Mouse (Mus musculus) forebrain, embryonic 14.5 days (tissue): ENCODE data around the gene Slc10a1. TPM values are rescaled to one million over a fixed set of nuclear protein-coding genes. Genes with fewer than 3 reads are reported as not detected.

Experiments
- ATAC-seq: fragments of 200-750 bp; cut with Nextera tagmentation; 2 replicates; pipeline ENCODE4 v1.8.0; 2017; ENCODE audit warnings: mild to moderate bottlenecking, moderate library complexity
- DNase-seq: peaks from one replicate; pipeline ENCODE4 v3.0.0-alpha.2; 2015; ENCODE audit warnings: low spot score
- H3K27ac ChIP-seq: fragments of 300-500 bp; sonication (generic); 2 replicates; pipeline ENCODE4 v1.5.1; 2014; ENCODE audit warnings: low read depth, mild to moderate bottlenecking, control low read depth, low read length, moderate library complexity
- H3K27me3 ChIP-seq: fragments of 300-500 bp; sonication (generic); replicated peaks from 2 replicates; pipeline ENCODE4 v1.6.1; 2014; ENCODE audit warnings: low read length, control low read depth, mixed read lengths; ENCODE audit not compliant: control insufficient read depth, insufficient read depth
- H3K36me3 ChIP-seq: fragments of 300-500 bp; sonication (generic); 2 replicates; pipeline ENCODE4 v1.6.1; 2014; ENCODE audit warnings: low read length, control low read depth; ENCODE audit not compliant: control insufficient read depth, insufficient read depth
- H3K4me1 ChIP-seq: fragments of 300-500 bp; sonication (generic); 2 replicates; pipeline ENCODE4 v1.6.1; 2014; ENCODE audit warnings: antibody characterized with exemption, low read length, control low read depth; ENCODE audit not compliant: control insufficient read depth, insufficient read depth
- H3K4me2 ChIP-seq: fragments of 300-500 bp; sonication (generic); 2 replicates; pipeline ENCODE4 v1.6.1; 2014; ENCODE audit warnings: mild to moderate bottlenecking, control low read depth, low read length
- H3K4me3 ChIP-seq: fragments of 300-500 bp; sonication (generic); 2 replicates; pipeline ENCODE4 v1.5.1; 2014; ENCODE audit warnings: low read depth, low read length, control low read depth
- H3K9ac ChIP-seq: fragments of 300-500 bp; sonication (generic); 2 replicates; pipeline ENCODE4 v1.6.1; 2014; ENCODE audit warnings: mild to moderate bottlenecking, low read length, control low read depth, moderate library complexity
- H3K9me3 ChIP-seq: fragments of 300-500 bp; sonication (generic); replicated peaks from 2 replicates; pipeline ENCODE4 v1.6.1; 2016; ENCODE audit warnings: low read length, control low read depth, mixed read lengths; ENCODE audit not compliant: control insufficient read depth
- WGBS: fragments of 180-500 bp; shearing (Covaris S2); extraction: QIAGEN DNeasy Blood & Tissue Kit; methylation state at CpG from one replicate; pipeline ENCODE4 v1.1.7; 2014; 5-methylcytosine and 5-hydroxymethylcytosine counted together
- polyA plus RNA-seq: library from polyadenylated mRNA; unstranded; fragments of >200 nt; fragmentation: Nextera tagmentation; extraction: Ambion mirVana; gene quantifications from 2 replicates; pipeline ENCODE4 v1.2.1, GENCODE M21; 2014

The Slc10a1 gene
- polyA plus RNA-seq, 1 experiment from 2014 or later: 0.10 TPM

DNA sequence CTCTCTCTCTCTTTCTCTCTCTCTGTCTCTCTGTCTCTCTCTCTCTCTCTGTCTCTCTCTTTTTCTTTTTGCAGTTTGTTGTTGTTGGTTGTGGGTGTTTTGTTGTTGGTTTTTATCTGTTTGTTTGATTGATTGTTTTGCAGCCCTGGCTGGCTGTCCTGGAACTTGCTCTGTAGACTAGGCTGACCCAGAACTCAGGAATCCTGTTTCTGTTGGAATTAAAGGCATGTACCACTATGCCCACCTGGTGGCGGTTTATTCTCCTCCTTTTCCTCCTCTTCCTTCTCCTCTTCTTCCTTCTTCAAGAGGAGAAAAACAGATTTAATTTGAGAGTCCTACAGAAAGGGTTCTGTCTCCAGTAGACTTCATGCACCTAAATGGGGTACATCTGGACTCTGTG, 41.0 kb downstream of the Slc10a1 start:
- WGBS: 70% methylated on average over 1 of the region's 1 CpGs
- ATAC-seq (no peak), DNase-seq (no peak)
- Histone ChIP-seq H3K4me3 (no peak overlapping the region), H3K27me3 (no peaks in the 10 kb centered on the region), H3K4me1 (no peaks in the 10 kb centered on the region), H3K4me2 (no peak overlapping the region), H3K36me3 (no peaks in the 10 kb centered on the region), H3K9ac (no peak overlapping the region), H3K9me3 (no peaks in the 10 kb centered on the region), H3K27ac (no peak overlapping the region)

DNA sequence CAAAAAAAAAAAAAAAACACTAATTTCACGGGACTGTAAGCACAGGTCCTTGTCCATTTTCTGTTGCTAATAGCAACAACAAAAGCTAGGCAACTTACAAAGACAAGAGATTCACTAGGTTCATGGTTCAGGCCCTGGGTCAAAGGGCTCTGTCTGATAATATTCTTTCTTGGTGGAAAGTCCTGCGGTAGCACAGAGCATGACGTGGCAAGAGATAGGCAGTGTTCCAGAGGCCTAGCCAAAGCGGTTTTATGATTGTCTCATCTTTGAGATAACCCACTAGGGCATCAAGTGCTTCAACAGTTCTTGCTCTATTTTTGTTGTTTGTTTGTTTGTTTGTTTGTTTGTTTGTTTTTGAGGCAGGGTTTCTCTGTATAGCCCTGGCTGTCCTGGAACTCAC, 42.0 kb downstream of the Slc10a1 start:
- Histone ChIP-seq H3K4me3 (no peak overlapping the region), H3K9ac (no peak overlapping the region), H3K4me1 (no peaks in the 10 kb centered on the region), H3K9me3 (no peaks in the 10 kb centered on the region), H3K4me2 (no peak overlapping the region), H3K36me3 (no peaks in the 10 kb centered on the region), H3K27ac (no peak overlapping the region), H3K27me3 (no peaks in the 10 kb centered on the region)
- WGBS: 88% methylated on average over 4 of the region's 4 CpGs
- DNase-seq (no peak), ATAC-seq (no peak)

DNA sequence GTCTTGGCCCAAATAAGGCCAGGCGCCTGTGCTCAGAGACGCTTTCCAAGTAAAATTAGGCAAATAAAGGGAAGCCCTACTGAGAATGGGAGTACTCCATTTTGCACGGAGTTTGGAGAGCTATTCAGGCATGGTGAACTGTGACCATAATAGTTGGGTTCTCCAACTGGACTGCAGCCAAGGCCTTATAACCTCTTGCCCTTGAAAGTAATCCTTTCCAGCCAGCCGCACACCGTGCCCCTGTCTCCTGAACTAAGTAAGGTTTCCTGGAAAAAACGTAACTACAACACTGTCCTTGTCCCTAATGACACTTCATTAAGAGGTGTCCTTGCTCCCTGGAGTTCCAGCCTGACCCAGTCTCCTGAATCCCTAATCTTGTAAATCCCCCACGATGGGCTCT, 42.6 kb downstream of the Slc10a1 start:
- 37% methylated on average over 7 of the region's 7 CpGs for WGBS
- H3K27ac ChIP-seq: no peak overlapping the region

DNA sequence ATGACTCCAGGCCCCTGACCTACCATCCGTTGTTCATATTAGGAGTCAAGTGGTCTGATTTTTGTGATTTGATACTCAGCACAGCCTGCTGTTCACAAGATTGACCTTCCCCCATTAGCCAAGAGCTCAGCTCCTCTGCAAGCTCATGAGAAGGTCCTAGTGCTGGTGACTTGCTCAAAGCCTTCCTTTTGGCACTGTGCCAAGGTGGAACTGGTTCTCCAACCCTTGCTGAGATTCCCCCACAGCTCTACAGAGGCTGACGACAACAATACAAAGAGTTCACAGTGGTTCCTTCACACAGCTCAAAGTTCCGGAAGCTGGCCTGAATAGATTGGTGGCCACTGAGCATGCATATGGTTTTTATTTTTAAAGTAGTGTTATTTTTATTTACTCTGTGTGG, 44.3 kb downstream of the Slc10a1 start:
- H3K36me3 ChIP-seq: no peaks in the 10 kb centered on the region
- no peak overlapping the region for H3K27ac ChIP-seq
- WGBS: 65% methylated on average over 3 of the region's 3 CpGs
- H3K9me3 ChIP-seq: no peaks in the 10 kb centered on the region
- H3K9ac ChIP-seq: no peak overlapping the region
- H3K4me3 ChIP-seq: no peak overlapping the region
- no peaks in the 10 kb centered on the region for H3K4me1 ChIP-seq
- ATAC-seq (no peak), DNase-seq (peak; percentile 33)
- H3K27me3 ChIP-seq: no peaks in the 10 kb centered on the region
- H3K4me2 ChIP-seq: no peak overlapping the region

More for the DNA sequence above, 42.6 kb downstream of the Slc10a1 start:
- no peaks in the 10 kb centered on the region for H3K9me3 ChIP-seq
- no peak overlapping the region for H3K4me2 ChIP-seq
- H3K4me3 ChIP-seq: no peak overlapping the region
- no peaks in the 10 kb centered on the region for H3K36me3 ChIP-seq
- H3K27me3 ChIP-seq: no peaks in the 10 kb centered on the region
- H3K9ac ChIP-seq: no peak overlapping the region
- H3K4me1 ChIP-seq: no peaks in the 10 kb centered on the region
- ATAC-seq (no peak), DNase-seq (no peak)

DNA sequence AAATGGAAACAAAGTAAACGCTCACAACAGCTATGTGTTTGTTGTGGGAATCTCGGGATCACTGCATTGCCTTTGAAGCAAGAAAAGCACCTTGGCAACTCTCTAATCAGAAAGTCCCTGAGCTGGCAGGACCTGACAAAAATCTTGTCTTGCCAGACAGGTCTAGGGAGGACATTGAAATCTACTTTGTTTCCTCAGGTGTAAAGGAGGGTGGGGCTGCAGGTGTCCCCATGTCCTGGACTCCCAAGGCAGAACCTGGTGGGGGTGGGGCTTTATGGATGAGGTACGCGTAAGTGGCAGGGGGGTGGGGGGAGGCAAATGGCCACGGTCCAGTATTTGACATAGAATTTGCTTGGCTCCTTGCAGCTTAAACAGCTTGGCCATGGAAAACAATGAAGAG, 44.9 kb downstream of the Slc10a1 start:
- Histone ChIP-seq H3K36me3 (no peaks in the 10 kb centered on the region), H3K27ac (no peak overlapping the region), H3K4me3 (no peak overlapping the region), H3K9ac (no peak overlapping the region), H3K4me2 (no peak overlapping the region), H3K27me3 (no peaks in the 10 kb centered on the region), H3K4me1 (no peaks in the 10 kb centered on the region), H3K9me3 (no peaks in the 10 kb centered on the region)
- WGBS: 73% methylated on average over 5 of the region's 5 CpGs
- ATAC-seq (no peak), DNase-seq (no peak)

DNA sequence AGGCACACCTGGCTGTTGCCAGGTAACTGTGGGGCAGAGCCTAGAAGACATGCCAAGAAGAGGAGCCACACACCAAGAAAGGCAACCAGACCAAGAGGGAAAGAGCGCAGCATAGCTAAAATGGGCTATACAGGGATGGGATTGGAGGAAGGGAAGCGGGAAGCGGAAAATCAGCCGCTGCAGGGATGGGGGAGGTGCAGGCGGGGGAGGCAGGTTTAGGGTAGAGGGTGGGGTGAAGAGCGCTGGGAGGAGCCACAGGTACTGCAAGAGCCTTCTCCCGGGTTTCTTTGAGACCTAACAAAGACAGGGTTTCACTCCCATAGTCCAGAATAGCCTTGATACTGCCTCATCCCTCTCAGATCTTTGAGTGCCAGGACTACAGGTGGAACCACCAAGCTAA, 45.6 kb downstream of the Slc10a1 start:
- Histone ChIP-seq H3K27ac (no peak overlapping the region), H3K36me3 (no peaks in the 10 kb centered on the region), H3K9me3 (no peaks in the 10 kb centered on the region), H3K27me3 (no peaks in the 10 kb centered on the region), H3K9ac (no peak overlapping the region), H3K4me2 (no peak overlapping the region; the same call in 1 of the 2 replicates), H3K4me1 (no peaks in the 10 kb centered on the region), H3K4me3 (no peak overlapping the region)
- DNase-seq (no peak), ATAC-seq (no peak)
- WGBS: 14% methylated on average over 7 of the region's 7 CpGs

DNA sequence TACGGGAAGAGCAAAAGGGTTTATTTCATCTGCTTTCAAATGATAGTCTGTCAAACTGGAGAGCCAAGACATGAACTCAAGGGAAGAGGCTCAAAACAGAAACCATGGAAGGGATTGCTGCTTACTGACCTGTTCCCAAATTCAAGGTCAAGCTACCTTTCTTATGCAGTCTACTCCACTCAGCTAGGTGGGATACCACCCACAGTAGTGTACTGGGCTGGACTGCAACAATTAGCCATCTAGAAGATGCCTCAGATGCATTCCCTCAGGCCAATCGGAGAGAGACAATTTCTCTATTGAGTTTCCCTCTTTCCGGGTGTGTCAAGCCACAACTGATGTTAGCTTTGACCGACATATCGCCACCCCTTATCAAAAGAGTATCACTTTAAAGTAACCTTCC, 47.2 kb downstream of the Slc10a1 start:
- H3K9ac ChIP-seq: no peak overlapping the region
- no peak overlapping the region for H3K4me2 ChIP-seq
- no peak for DNase-seq
- no peaks in the 10 kb centered on the region for H3K36me3 ChIP-seq
- H3K4me1 ChIP-seq: no peaks in the 10 kb centered on the region
- no peak overlapping the region for H3K4me3 ChIP-seq
- WGBS: 96% methylated on average over 5 of the region's 5 CpGs
- no peak for ATAC-seq
- no peak overlapping the region for H3K27ac ChIP-seq
- no peaks in the 10 kb centered on the region for H3K9me3 ChIP-seq
- no peaks in the 10 kb centered on the region for H3K27me3 ChIP-seq

DNA sequence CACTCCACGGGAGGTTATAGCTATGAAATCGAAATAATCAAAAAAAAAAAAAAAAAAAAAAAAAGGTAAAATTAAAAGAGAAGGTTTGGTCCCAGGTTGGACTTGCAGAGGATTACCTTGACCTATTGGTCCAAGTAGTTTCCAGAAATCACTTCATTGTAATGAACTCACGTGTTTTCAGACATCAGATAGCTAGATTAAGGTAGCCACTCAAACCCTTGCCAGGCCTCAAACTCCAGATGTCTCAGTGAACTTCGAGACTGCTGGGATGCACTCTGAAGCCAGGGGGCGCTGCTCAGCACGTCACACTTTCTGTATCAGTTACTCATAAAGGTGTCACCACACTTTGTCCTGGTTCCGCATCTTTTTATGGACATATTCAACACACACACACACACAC, 50.7 kb downstream of the Slc10a1 start:
- H3K27ac ChIP-seq: no peak overlapping the region
- DNase-seq: no peak
- no peaks in the 10 kb centered on the region for H3K27me3 ChIP-seq
- H3K9ac ChIP-seq: no peak overlapping the region
- no peak overlapping the region for H3K4me2 ChIP-seq
- 56% methylated on average over 7 of the region's 7 CpGs for WGBS
- no peaks in the 10 kb centered on the region for H3K4me1 ChIP-seq
- no peak overlapping the region for H3K4me3 ChIP-seq
- H3K9me3 ChIP-seq: no peaks in the 10 kb centered on the region
- ATAC-seq: no peak
- H3K36me3 ChIP-seq: no peaks in the 10 kb centered on the region

DNA sequence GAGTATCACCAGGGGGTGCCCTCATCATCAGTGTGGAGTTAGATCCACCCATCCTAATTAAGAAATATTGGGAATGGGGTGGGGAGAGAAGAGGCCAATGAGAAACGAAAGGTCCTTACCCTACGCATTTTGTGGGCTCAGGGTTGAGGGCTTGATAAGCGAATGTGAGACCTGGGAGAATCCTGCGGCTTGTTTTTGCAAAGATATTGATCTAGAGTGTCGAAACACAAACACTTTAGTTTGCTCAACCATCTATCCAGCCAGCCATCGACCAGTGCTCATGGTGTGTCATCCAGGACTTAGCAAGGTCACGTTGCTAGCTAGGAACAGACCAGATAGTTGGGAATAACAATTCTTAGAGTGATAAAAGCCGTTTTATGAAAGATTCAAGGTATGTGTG, 58.9 kb downstream of the Slc10a1 start:
- Histone ChIP-seq H3K4me3 (no peak overlapping the region), H3K27ac (no peak overlapping the region), H3K27me3 (no peaks in the 10 kb centered on the region), H3K9ac (no peak overlapping the region), H3K4me2 (no peak overlapping the region), H3K36me3 (no peaks in the 10 kb centered on the region), H3K9me3 (no peaks in the 10 kb centered on the region), H3K4me1 (no peaks in the 10 kb centered on the region)
- DNase-seq (no peak), ATAC-seq (no peak)
- 91% methylated on average over 8 of the region's 8 CpGs for WGBS
